Mouse (Mus musculus): ENCODE data around the gene Has1. TPM values are rescaled to one million over a fixed set of nuclear protein-coding genes. Genes with fewer than 3 reads are reported as not detected.
"Not testable (repeated sequence)": the region's sequence is repeated elsewhere in the genome, so short reads cannot be mapped to it uniquely, and the experiment has no call there.

The Has1 gene
- polyA plus RNA-seq, 1 experiment from 2014 or later = 0.78 TPM

DNA sequence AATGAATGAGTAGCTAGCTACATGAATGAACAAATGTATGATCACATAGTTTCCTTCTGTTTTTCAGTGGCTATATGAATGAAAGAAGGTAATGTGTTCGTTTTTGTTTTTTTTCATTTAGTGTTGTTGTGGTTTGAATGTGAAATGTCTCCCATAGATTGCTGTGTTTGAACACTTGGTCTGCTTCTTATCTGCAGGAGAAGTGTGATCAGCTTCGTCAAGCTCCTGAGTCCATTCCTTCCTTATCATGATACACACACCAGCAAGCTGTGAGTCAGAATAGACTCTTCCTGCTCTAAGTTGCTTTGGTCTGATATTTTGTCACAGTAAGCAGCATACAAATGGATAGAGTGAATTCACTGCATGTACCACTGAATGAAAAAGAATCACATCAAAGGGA lies 6.0 kb downstream of the Has1 start:
- Histone ChIP-seq H3K9me3 (ENCODE audit: control insufficient read depth, low read length) (no peaks in the 10 kb centered on the region), H3K36me3 (ENCODE audit: control insufficient read depth, insufficient read depth, low read length) (no peaks in the 10 kb centered on the region), H3K9ac (ENCODE audit: low read length) (no peak overlapping the region), H3K4me2 (replicated peaks; ENCODE audit: low read depth) (no peak overlapping the region), H3K4me1 (replicated peaks; ENCODE audit: control insufficient read depth, insufficient read depth) (no peaks in the 10 kb centered on the region), H3K27me3 (ENCODE audit: control insufficient read depth, insufficient read depth, low read length) (no peaks in the 10 kb centered on the region), H3K4me3 (ENCODE audit: low read depth, low read length) (no peak overlapping the region), H3K27ac (replicated peaks) (no peak overlapping the region)
- ATAC-seq (ENCODE audit: low FRiP score, low TSS enrichment) (no peak), DNase-seq (ENCODE audit: low spot score) (no peak)
- WGBS = 67% methylated on average over 2 of the region's 2 CpGs
- TF ChIP-seq EP300 (optimal IDR thresholded peaks at IDR 0.05) = no peak

- no peaks in the 10 kb centered on the region for H3K9me3 ChIP-seq (ENCODE audit: control insufficient read depth, low read length)
- 66% methylated on average over 10 of the region's 10 CpGs for WGBS
- ATAC-seq (ENCODE audit: low FRiP score, low TSS enrichment) (peak; percentile 28; the same call in 1 of the 2 replicates), DNase-seq (ENCODE audit: low spot score) (no peak)
- peaks cover 5% of the 10 kb centered on the region; the same call in 1 of the 2 replicates for H3K36me3 ChIP-seq (ENCODE audit: control insufficient read depth, insufficient read depth, low read length)
- H3K27me3 ChIP-seq (ENCODE audit: control insufficient read depth, insufficient read depth, low read length) = no peaks in the 10 kb centered on the region
- no peaks in the 10 kb centered on the region for H3K4me1 ChIP-seq (replicated peaks; ENCODE audit: control insufficient read depth, insufficient read depth)
- H3K9ac ChIP-seq (ENCODE audit: low read length) = no peak overlapping the region
- peak; percentile 61 for TF ChIP-seq CTCF (IDR thresholded peaks at IDR 0.05; ENCODE audit: low read depth)
- no peak for TF ChIP-seq EP300 (optimal IDR thresholded peaks at IDR 0.05)
- H3K4me2 ChIP-seq (replicated peaks; ENCODE audit: low read depth) = no peak overlapping the region
- H3K4me3 ChIP-seq (ENCODE audit: low read depth, low read length) = no peak overlapping the region
- no peak overlapping the region for H3K27ac ChIP-seq (replicated peaks)
Measured at GRCm38 (mm10) chr17:17845187-17846027, 9.6 kb downstream of the Has1 start.

GRCm38 (mm10) chr17:17844606-17845005 lies 10.4 kb downstream of the Has1 start:
- not testable (repeated sequence) for H3K4me2 ChIP-seq (replicated peaks; ENCODE audit: low read depth); H3K9me3 ChIP-seq (ENCODE audit: control insufficient read depth, low read length); DNase-seq (ENCODE audit: low spot score); H3K4me3 ChIP-seq (ENCODE audit: low read depth, low read length); H3K4me1 ChIP-seq (replicated peaks; ENCODE audit: control insufficient read depth, insufficient read depth); H3K36me3 ChIP-seq (ENCODE audit: control insufficient read depth, insufficient read depth, low read length); H3K27me3 ChIP-seq (ENCODE audit: control insufficient read depth, insufficient read depth, low read length); H3K27ac ChIP-seq (replicated peaks); H3K9ac ChIP-seq (ENCODE audit: low read length); ATAC-seq (ENCODE audit: low FRiP score, low TSS enrichment)
- 80% methylated on average over 3 of the region's 3 CpGs for whole genome bisulfite sequencing

DNA sequence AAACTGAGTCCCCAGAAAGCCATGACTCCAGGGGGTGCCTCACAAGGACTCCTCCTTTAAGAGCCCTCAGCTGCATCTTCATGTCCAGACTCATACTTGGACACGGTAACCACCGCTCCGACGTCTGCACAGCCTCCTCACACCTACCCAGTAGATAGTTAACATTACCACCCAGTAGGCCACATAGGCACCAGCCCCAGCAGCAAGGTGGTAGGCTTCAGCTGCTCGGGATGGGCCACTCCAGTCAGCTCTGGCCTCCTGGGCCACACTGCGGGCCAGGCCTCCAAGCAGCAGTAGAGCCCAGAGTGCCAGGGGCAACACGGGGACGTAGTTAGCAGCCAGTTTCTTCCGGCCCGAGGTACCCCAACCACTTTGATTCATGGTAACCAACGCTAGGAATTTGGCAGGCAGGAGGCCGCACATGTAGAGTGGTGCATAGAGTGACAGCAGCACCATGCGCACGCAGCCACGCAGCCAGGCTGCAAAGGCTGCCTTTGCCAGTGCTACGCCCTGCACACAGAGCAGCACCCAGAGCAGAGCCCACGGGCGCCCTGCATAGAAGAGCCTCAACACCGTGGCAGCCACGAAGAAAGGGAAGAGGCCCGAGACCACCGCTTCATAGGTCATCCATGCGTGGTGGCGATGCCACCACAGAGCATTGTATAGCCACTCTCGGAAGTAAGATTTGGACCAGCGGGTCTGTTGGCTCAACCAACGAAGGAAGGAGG lies 11.3 kb downstream of the Has1 start:
- Histone ChIP-seq H3K9me3 (ENCODE audit: control insufficient read depth, low read length) (no peaks in the 10 kb centered on the region), H3K4me2 (replicated peaks; ENCODE audit: low read depth) (no peak overlapping the region), H3K4me1 (replicated peaks; ENCODE audit: control insufficient read depth, insufficient read depth) (no peaks in the 10 kb centered on the region), H3K27ac (replicated peaks) (no peak overlapping the region), H3K9ac (ENCODE audit: low read length) (no peak overlapping the region), H3K27me3 (ENCODE audit: control insufficient read depth, insufficient read depth, low read length) (no peaks in the 10 kb centered on the region), H3K36me3 (ENCODE audit: control insufficient read depth, insufficient read depth, low read length) (peaks cover 8% of the 10 kb centered on the region; the same call in 1 of the 2 replicates), H3K4me3 (ENCODE audit: low read depth, low read length) (no peak overlapping the region)
- TF ChIP-seq EP300 (optimal IDR thresholded peaks at IDR 0.05) = no peak
- TF ChIP-seq CTCF (IDR thresholded peaks at IDR 0.05; ENCODE audit: low read depth) = no peak
- ATAC-seq (ENCODE audit: low FRiP score, low TSS enrichment) = no peak; the same call in 1 of the 2 replicates
- 71% methylated on average over 27 of the region's 27 CpGs for WGBS
- DNase-seq (ENCODE audit: low spot score) = no peak

DNA sequence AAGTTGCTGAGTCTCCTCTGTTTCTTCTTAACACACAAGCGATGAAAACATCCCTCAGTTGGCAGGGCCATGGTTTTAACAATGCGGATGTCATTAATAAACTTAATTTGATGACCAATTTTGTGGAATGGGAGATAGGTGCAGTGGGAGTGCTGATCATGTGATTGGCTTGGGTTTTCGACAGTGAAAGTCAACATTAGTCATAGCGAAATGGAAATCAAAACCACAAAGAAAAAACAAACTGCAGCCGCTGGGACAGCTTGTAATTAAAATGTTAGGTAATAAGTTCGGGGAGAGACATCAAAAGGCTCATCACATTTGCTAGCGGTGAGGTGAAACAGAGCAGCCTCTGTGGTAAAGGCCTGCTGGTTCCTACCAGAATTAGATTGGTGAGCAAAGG lies 14.2 kb downstream of the Has1 start:
- H3K36me3 ChIP-seq (ENCODE audit: control insufficient read depth, insufficient read depth, low read length) = peaks cover 8% of the 10 kb centered on the region; the same call in 1 of the 2 replicates
- H3K4me2 ChIP-seq (replicated peaks; ENCODE audit: low read depth) = no peak overlapping the region
- no peak overlapping the region for H3K9ac ChIP-seq (ENCODE audit: low read length)
- H3K9me3 ChIP-seq (ENCODE audit: control insufficient read depth, low read length) = no peaks in the 10 kb centered on the region
- no peak overlapping the region for H3K4me3 ChIP-seq (ENCODE audit: low read depth, low read length)
- peaks cover 4% of the 10 kb centered on the region; the same call in 1 of the 2 replicates for H3K4me1 ChIP-seq (replicated peaks; ENCODE audit: control insufficient read depth, insufficient read depth)
- ATAC-seq (ENCODE audit: low FRiP score, low TSS enrichment) = no peak
- no peak for TF ChIP-seq CTCF (IDR thresholded peaks at IDR 0.05; ENCODE audit: low read depth)
- no peak for TF ChIP-seq EP300 (optimal IDR thresholded peaks at IDR 0.05)
- H3K27ac ChIP-seq (replicated peaks) = no peak overlapping the region
- no peaks in the 10 kb centered on the region for H3K27me3 ChIP-seq (ENCODE audit: control insufficient read depth, insufficient read depth, low read length)
- 82% methylated on average over 7 of the region's 7 CpGs for WGBS
- DNase-seq (ENCODE audit: low spot score) = no peak

DNA sequence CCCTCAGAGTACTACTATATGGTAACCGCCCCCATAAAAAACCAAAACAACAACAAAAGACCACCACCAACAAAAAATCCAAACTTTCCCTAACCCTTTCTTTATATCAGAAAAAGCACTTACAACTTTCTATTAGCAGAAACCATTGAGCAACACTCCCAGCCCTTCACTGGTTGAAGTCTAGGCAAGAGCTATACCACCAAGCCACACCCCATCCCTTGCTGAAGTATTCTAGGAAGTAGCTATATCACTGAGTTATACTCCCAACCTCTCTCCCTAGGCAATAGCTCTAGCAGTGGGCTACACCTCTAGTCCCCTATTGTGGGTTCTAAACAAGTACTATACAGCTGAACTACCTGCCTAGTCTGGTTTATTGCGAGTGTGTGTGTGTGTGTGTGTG lies 15.7 kb downstream of the Has1 start:
- H3K36me3 ChIP-seq (ENCODE audit: control insufficient read depth, insufficient read depth, low read length) = peaks cover 8% of the 10 kb centered on the region; the same call in 1 of the 2 replicates
- no peaks in the 10 kb centered on the region for H3K9me3 ChIP-seq (ENCODE audit: control insufficient read depth, low read length)
- no peak overlapping the region for H3K4me3 ChIP-seq (ENCODE audit: low read depth, low read length)
- no peaks in the 10 kb centered on the region for H3K27me3 ChIP-seq (ENCODE audit: control insufficient read depth, insufficient read depth, low read length)
- H3K4me2 ChIP-seq (replicated peaks; ENCODE audit: low read depth) = no peak overlapping the region; the same call in 1 of the 2 replicates
- no peak overlapping the region for H3K9ac ChIP-seq (ENCODE audit: low read length)
- DNase-seq (ENCODE audit: low spot score) (no peak), ATAC-seq (ENCODE audit: low FRiP score, low TSS enrichment) (no peak)
- 88% methylated on average over 2 of the region's 2 CpGs for WGBS
- H3K27ac ChIP-seq (replicated peaks) = no peak overlapping the region
- TF ChIP-seq CTCF (IDR thresholded peaks at IDR 0.05; ENCODE audit: low read depth) (no peak), EP300 (optimal IDR thresholded peaks at IDR 0.05) (no peak)
- H3K4me1 ChIP-seq (replicated peaks; ENCODE audit: control insufficient read depth, insufficient read depth) = peaks cover 8% of the 10 kb centered on the region; the same call in 1 of the 2 replicates
